Mouse (Mus musculus) kidney, embryonic 16.5 days (tissue): ENCODE measurements around the gene Grm1. TPM values are rescaled to one million over a fixed set of nuclear protein-coding genes. Genes with fewer than 3 reads are reported as not detected.

Experiments
- ATAC-seq: fragments of 200-750 bp; cut with Nextera tagmentation; 2 replicates; pipeline ENCODE4 v1.8.0; 2017; ENCODE audit warnings: moderate TSS enrichment; ENCODE audit not compliant: low FRiP score, low TSS enrichment
- H3K27ac ChIP-seq: fragments of 300-500 bp; sonication (generic); 2 replicates; pipeline ENCODE4 v1.5.1; 2014; ENCODE audit warnings: low read length
- H3K27me3 ChIP-seq: fragments of 300-500 bp; sonication (generic); 2 replicates; pipeline ENCODE4 v1.6.1; 2014; ENCODE audit warnings: low read length, control low read depth, mixed read lengths; ENCODE audit not compliant: insufficient read depth
- H3K36me3 ChIP-seq: fragments of 300-500 bp; sonication (generic); 2 replicates; pipeline ENCODE4 v1.6.1; 2014; ENCODE audit warnings: low read length, control low read depth, mixed read lengths; ENCODE audit not compliant: insufficient read depth
- H3K4me1 ChIP-seq: fragments of 300-500 bp; sonication (generic); 2 replicates; pipeline ENCODE4 v1.6.1; 2014; ENCODE audit warnings: low read length, control low read depth, mixed read lengths; ENCODE audit not compliant: insufficient read depth
- H3K4me2 ChIP-seq: fragments of 300-500 bp; sonication (generic); replicated peaks from 2 replicates; pipeline ENCODE4 v1.6.1; 2014; ENCODE audit warnings: low read depth, low read length
- H3K4me3 ChIP-seq: fragments of 300-500 bp; sonication (generic); 2 replicates; pipeline ENCODE4 v1.5.1; 2014; ENCODE audit warnings: mild to moderate bottlenecking, low read length
- H3K9ac ChIP-seq: fragments of 300-500 bp; sonication (generic); replicated peaks from 2 replicates; pipeline ENCODE4 v1.6.1; 2014; ENCODE audit warnings: low read length
- H3K9me3 ChIP-seq: fragments of 300-500 bp; sonication (generic); 2 replicates; pipeline ENCODE4 v1.6.1; 2016; ENCODE audit warnings: low read length, control low read depth
- whole genome bisulfite sequencing: fragments of 180-500 bp; shearing (Covaris S2); extraction: QIAGEN DNeasy Blood & Tissue Kit; methylation state at CpG from one replicate; pipeline ENCODE4 v1.1.7; 2014; 5-methylcytosine and 5-hydroxymethylcytosine counted together
- polyA plus RNA-seq: library from polyadenylated mRNA; unstranded; fragments of >200 nt; fragmentation: Nextera tagmentation; extraction: Ambion mirVana; gene quantifications from 2 replicates; pipeline ENCODE4 v1.2.1, GENCODE M21; 2015

Grm1 gene
- polyA plus RNA-seq, 1 experiment from 2014 or later: not detected

GRCm38 (mm10) chr10:10742172-10742571 lies 340.0 kb downstream of the Grm1 start:
- H3K27me3 ChIP-seq: no peaks in the 10 kb centered on the region
- ATAC-seq: no peak
- 89% methylated on average over 2 of the region's 2 CpGs for WGBS
- no peak overlapping the region for H3K27ac ChIP-seq
- H3K4me3 ChIP-seq: no peak overlapping the region
- no peaks in the 10 kb centered on the region for H3K4me1 ChIP-seq
- no peaks in the 10 kb centered on the region for H3K36me3 ChIP-seq
- no peak overlapping the region for H3K9ac ChIP-seq
- no peaks in the 10 kb centered on the region for H3K9me3 ChIP-seq
- no peak overlapping the region for H3K4me2 ChIP-seq

- no peaks in the 10 kb centered on the region for H3K4me1 ChIP-seq
- H3K4me2 ChIP-seq: no peak overlapping the region
- H3K9me3 ChIP-seq: no peaks in the 10 kb centered on the region
- no peak overlapping the region for H3K27ac ChIP-seq
- no peak overlapping the region for H3K9ac ChIP-seq
- no peaks in the 10 kb centered on the region for H3K36me3 ChIP-seq
- H3K4me3 ChIP-seq: no peak overlapping the region
- WGBS: 93% methylated on average over 5 of the region's 5 CpGs
- no peak for ATAC-seq
- H3K27me3 ChIP-seq: no peaks in the 10 kb centered on the region
Observed at GRCm38 (mm10) chr10:10741314-10741713, 340.8 kb downstream of the Grm1 start.

- ATAC-seq: no peak
- H3K9ac ChIP-seq: no peak overlapping the region
- no peaks in the 10 kb centered on the region for H3K36me3 ChIP-seq
- no peaks in the 10 kb centered on the region for H3K9me3 ChIP-seq
- H3K4me1 ChIP-seq: no peaks in the 10 kb centered on the region
- H3K4me3 ChIP-seq: no peak overlapping the region
- no peak overlapping the region for H3K4me2 ChIP-seq
- no peaks in the 10 kb centered on the region for H3K27me3 ChIP-seq
- 78% methylated on average over 3 of the region's 3 CpGs for WGBS
- no peak overlapping the region for H3K27ac ChIP-seq
Observed at GRCm38 (mm10) chr10:10740729-10741128, 341.4 kb downstream of the Grm1 start.

GRCm38 (mm10) chr10:10737041-10737681 lies 345.0 kb downstream of the Grm1 start:
- 55% methylated on average over 1 of the region's 1 CpGs for WGBS

GRCm38 (mm10) chr10:10734561-10734960 lies 347.6 kb downstream of the Grm1 start:
- no peak overlapping the region for H3K4me2 ChIP-seq
- H3K9me3 ChIP-seq: no peaks in the 10 kb centered on the region
- no peaks in the 10 kb centered on the region for H3K36me3 ChIP-seq
- no peaks in the 10 kb centered on the region for H3K27me3 ChIP-seq
- H3K4me1 ChIP-seq: no peaks in the 10 kb centered on the region
- H3K27ac ChIP-seq: no peak overlapping the region
- H3K4me3 ChIP-seq: no peak overlapping the region
- WGBS: 44% methylated on average over 5 of the region's 5 CpGs
- H3K9ac ChIP-seq: no peak overlapping the region
- ATAC-seq: no peak

More at GRCm38 (mm10) chr10:10737041-10737681, 345.0 kb downstream of the Grm1 start:
- Histone ChIP-seq H3K4me3 (no peak overlapping the region), H3K4me2 (no peak overlapping the region), H3K4me1 (no peaks in the 10 kb centered on the region), H3K27ac (no peak overlapping the region), H3K27me3 (no peaks in the 10 kb centered on the region), H3K36me3 (no peaks in the 10 kb centered on the region), H3K9me3 (no peaks in the 10 kb centered on the region), H3K9ac (no peak overlapping the region)
- ATAC-seq: peak; percentile 61; the same call in 1 of the 2 replicates

GRCm38 (mm10) chr10:10733092-10733491 lies 349.1 kb downstream of the Grm1 start:
- 78% methylated on average over 5 of the region's 5 CpGs for WGBS
- no peak overlapping the region for H3K4me3 ChIP-seq
- no peaks in the 10 kb centered on the region for H3K27me3 ChIP-seq
- no peaks in the 10 kb centered on the region for H3K9me3 ChIP-seq
- H3K4me1 ChIP-seq: no peaks in the 10 kb centered on the region
- H3K36me3 ChIP-seq: no peaks in the 10 kb centered on the region
- ATAC-seq: no peak
- no peak overlapping the region for H3K27ac ChIP-seq
- no peak overlapping the region for H3K9ac ChIP-seq
- H3K4me2 ChIP-seq: no peak overlapping the region

- no peak overlapping the region for H3K9ac ChIP-seq
- WGBS: 73% methylated on average over 3 of the region's 3 CpGs
Observed at GRCm38 (mm10) chr10:10726501-10726900, 355.7 kb downstream of the Grm1 start.

GRCm38 (mm10) chr10:10710837-10711236 lies 371.3 kb downstream of the Grm1 start:
- Histone ChIP-seq H3K4me1 (no peaks in the 10 kb centered on the region), H3K9me3 (no peaks in the 10 kb centered on the region), H3K36me3 (no peaks in the 10 kb centered on the region), H3K4me3 (no peak overlapping the region), H3K27me3 (no peaks in the 10 kb centered on the region), H3K9ac (no peak overlapping the region), H3K27ac (no peak overlapping the region), H3K4me2 (no peak overlapping the region)
- 67% methylated on average over 2 of the region's 2 CpGs for WGBS
- no peak for ATAC-seq

More at GRCm38 (mm10) chr10:10726501-10726900, 355.7 kb downstream of the Grm1 start:
- ATAC-seq: no peak
- H3K9me3 ChIP-seq: no peaks in the 10 kb centered on the region
- H3K4me1 ChIP-seq: no peaks in the 10 kb centered on the region
- H3K27ac ChIP-seq: no peak overlapping the region
- no peak overlapping the region for H3K4me3 ChIP-seq
- no peaks in the 10 kb centered on the region for H3K27me3 ChIP-seq
- no peaks in the 10 kb centered on the region for H3K36me3 ChIP-seq
- no peak overlapping the region for H3K4me2 ChIP-seq

- no peak overlapping the region for H3K9ac ChIP-seq
- no peaks in the 10 kb centered on the region for H3K27me3 ChIP-seq
- no peak overlapping the region for H3K27ac ChIP-seq
- no peak for ATAC-seq
- no peak overlapping the region for H3K4me3 ChIP-seq
- H3K4me2 ChIP-seq: no peak overlapping the region
- H3K4me1 ChIP-seq: no peaks in the 10 kb centered on the region
- WGBS: 87% methylated on average over 2 of the region's 2 CpGs
- no peaks in the 10 kb centered on the region for H3K36me3 ChIP-seq
- H3K9me3 ChIP-seq: no peaks in the 10 kb centered on the region
Observed at GRCm38 (mm10) chr10:10710359-10710758, 371.8 kb downstream of the Grm1 start.

- Histone ChIP-seq H3K36me3 (no peaks in the 10 kb centered on the region), H3K4me1 (no peaks in the 10 kb centered on the region), H3K9me3 (no peaks in the 10 kb centered on the region), H3K27me3 (no peaks in the 10 kb centered on the region), H3K4me2 (no peak overlapping the region), H3K9ac (no peak overlapping the region), H3K4me3 (no peak overlapping the region), H3K27ac (no peak overlapping the region)
- no peak for ATAC-seq
- WGBS: 96% methylated on average over 1 of the region's 1 CpGs
Observed at GRCm38 (mm10) chr10:10708031-10708430, 374.1 kb downstream of the Grm1 start.
